Mouse (Mus musculus): Measurements from ENCODE around the gene Sumo3.

GRCm38 (mm10) chr10:77580027-77580920 is 25.6 kb upstream of the Sumo3 start:
- TF ChIP-seq CTCF (conservative IDR thresholded peaks at IDR 0.05; ENCODE audit: insufficient read depth, insufficient read length, low read depth, low read length): no peak
- no peak for TF ChIP-seq POLR2A (IDR thresholded peaks at IDR 0.05; ENCODE audit: low read depth, low read length)

Measured in kidney, adult 2 months (tissue).